Mouse (Mus musculus) right cerebral cortex, postnatal 10 days (tissue): ENCODE data around the gene Olfr437.
"Not testable (repeated sequence)": the region's sequence is repeated elsewhere in the genome, so short reads cannot be mapped to it uniquely, and the experiment has no call there.

Source experiments
- DNase-seq, 2 experiments: peaks; one replicate each; pipeline ENCODE4 v3.0.0; 2021; ENCODE audit warnings: low spot score in 2 of 2

Olfr437 gene

DNA sequence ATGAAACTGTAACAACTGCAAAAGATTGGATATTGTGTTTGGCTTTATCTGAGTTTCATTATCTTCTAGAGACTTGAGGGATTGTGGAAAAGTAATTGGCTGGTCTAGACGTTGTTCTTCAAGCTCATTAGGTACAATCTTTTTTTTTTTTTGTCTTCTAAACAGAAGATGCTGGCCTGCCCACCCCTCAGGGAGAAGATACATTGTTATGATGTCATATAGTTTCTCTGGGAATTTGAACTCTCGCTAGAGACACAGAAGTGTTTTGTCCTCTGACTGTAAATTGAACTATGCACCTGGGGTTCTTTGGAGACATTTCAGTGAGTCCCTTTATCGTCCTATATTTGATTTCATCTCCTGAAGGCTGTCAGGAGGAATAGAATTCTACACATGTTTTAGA lies at the start of gene Olfr437:
TSS of gene Olfr437 (plus strand) at position 301 of the 400 bp plus-strand sequence.
- DNase-seq: no peak

DNA sequence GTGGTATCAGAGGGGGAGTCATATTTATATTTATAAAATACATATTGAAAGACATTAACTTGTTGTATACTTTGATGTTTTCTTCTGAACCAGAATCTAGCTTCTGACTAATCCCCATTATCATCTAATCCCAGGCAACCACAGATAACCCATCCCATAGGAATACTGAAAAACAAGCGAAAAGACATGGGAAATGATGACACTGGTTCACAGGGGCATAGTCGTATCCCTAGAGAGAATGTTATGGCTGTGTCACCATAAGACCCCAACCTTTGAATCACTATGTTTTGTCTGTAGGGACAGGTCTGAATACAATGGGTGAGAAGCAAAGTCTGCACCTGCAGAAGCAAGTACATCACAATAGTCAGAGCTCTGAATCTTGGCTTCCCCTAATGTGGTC lies 16.8 kb upstream of the Olfr437 start, which contains the start of gene Olfr237-ps1:
TSS of gene Olfr237-ps1 (plus strand) at position 301 of the 400 bp plus-strand sequence.
- DNase-seq: not testable (repeated sequence)

DNA sequence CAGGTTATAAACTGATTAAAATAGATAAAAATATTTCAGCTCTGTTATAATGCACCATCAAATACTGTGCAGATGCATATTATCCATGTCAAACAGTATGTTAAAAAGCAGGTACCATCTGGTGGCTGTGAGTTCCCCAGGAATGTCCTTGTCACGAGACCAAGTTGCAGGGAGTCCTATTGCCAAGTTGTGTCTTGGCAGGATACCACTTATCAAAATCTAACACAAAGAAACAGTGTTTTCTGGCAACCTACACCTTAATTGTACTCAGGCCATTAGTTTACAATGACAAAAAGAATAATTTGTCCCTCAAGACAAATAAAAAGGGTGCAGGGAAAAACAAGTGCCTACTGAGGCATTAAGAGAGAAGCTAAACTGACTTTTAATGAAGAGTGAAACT lies 3.6 kb upstream of the Olfr437 start:
- DNase-seq: no peak

DNA sequence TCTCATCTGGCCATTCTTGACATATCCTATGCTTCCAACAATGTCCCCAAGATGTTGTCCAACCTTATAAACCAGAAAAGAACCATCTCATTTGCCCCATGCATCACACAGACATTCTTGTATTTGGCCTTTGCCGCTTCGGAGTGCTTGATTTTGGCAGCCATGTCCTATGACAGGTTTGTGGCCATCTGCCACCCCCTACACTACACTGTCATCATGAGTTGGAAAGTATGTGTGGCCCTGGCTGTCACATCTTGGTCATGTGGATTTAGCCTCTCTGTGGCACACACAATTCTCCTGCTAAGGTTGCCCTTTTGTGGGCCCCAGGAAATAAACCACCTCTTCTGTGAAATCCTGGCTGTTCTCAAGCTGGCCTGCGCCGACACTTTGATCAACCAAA lies 4.2 kb downstream of the Olfr437 start:
- DNase-seq: no peak

DNA sequence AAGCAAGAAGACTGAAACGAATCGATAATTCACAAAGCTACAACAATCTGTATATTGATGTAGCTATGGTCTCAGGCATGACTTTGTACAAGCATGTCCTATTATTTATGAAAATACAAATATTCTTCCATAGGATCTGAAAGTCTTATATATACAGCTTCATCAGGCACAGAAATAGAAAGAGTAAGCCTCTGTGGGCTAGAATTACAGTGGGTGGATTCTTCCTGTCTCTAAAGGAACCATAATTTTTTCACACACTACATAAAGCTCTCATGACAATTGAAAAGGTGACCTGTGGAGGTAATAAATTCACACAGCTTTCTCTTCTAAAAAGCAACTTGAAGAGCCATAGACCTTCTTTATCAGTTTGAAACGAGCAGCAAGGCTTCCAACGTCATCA lies 8.8 kb downstream of the Olfr437 start, which contains the start of gene Olfr13:
TSS of gene Olfr13 (plus strand) at position 301 of the 400 bp plus-strand sequence.
- DNase-seq: no peak

DNA sequence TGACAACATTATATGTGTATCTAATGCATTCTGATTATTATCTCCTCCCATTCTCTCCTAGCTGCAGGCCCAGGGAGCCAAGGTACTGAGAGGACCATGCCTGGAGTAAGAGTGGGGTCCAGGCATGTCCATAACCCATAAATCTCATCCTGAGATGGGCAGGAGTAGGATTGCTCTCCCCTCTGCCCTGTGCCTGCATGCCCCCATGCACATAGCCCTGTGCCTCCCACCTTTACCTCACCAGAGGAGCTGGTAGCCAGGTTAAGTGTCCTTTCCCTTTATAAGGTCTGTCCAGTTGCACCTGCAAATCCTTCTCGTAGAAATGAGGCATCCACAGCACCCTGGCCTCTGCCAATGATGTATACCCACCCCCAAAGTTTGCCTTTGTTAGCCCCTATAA lies 15.0 kb downstream of the Olfr437 start:
- no peak for DNase-seq

DNA sequence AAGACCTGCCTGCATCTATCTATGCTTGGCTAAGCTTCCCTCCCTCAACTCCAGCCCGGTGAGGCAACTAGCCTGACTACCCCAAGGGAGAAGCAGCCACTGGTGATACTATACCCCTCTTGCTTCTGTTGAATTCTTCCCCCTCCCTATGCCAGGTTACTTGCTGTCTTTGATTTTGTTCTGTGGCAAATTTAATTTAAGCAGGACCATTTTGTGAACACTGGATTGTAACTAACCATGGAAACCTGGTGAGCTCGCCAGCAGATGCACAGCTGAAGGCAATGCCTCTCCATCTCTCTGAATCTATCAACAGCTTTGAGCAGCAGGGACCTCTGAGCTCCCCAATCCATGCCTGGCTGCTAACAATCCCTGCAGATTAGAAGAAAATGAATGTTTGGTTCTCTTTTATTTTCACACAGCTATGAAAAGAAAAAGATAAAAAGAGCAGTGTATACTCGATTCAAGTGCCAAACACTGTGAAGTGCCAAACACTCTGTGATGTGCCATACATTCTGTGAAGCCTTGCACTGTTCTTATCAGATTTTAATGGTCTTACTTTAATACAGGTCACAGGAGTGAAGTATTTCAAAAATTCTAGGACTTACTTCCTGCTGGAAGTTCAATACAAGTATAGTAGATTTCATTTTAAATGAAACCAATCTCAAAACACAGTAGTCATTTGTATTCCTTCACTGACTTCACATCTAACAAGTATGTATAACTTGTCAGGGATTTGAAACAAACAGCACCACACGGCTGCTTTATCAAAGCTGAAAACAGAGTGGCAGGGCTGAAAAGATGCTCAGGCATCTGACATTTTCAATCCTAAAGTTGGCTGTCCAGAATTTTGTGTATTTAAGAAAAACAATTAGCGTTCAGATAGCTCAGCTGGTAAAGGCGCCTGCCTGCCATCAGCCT lies 15.8 kb downstream of the Olfr437 start:
- DNase-seq: peak; percentile 31 to 46

DNA sequence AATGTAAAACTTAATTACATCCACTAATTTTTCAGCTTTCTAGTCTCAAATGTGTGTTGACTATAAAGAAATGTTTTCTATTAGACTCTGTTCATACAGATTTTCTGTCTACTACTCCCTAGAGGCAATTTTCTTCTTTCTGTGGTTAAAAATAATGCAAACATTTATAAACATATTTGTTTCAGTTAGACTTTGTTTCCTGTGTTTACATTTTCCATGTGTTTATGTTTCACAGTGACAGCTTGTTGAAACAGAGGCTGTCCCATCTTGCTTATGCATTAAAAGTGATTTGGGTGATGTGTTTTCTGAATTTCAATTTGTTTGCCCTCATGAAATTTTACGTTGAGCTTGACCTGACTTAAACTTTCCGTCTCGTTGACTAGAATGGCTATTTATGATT lies 27.9 kb downstream of the Olfr437 start:
- no peak for DNase-seq

DNA sequence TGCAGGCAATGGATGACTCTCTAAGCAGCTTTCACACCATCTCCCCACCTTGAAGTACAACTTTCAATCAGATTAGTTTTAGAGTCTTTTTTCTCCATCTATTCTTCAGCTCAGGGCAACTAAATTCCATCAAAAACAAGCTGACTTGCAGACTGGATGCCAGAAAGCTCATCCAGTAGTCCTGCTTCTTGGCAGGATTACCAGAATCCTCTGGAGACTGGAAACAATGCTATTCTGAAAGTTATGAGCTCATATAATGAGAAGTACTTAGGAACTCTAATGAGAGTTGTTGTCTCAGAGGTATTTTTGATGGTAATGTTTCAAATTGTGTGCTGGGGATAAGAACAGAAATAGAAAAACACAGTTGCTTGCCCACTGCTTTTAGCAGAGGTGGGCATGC lies 33.7 kb downstream of the Olfr437 start, which contains the start of gene Olfr435:
TSS of gene Olfr435 (plus strand) at position 366 of the 400 bp plus-strand sequence.
- DNase-seq: no peak

DNA sequence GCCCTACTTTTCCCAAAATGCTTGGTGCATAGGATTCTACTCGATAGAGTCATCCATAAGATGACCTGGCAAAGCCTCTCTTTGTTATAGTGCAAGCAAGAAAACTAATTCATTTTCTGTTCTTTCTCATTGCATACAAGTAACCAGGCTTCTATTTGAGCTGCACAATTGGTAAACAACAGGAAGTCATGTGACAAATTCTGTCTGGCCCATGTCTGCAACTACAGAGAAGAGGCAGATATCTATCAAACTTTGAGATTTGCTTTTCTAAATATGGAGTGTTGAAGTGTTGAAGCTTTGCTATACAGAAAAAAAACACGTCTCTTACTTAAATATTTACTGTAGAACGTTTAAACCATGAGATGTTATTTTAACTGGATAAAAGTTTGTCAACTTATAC lies 35.0 kb downstream of the Olfr437 start:
- DNase-seq: no peak

DNA sequence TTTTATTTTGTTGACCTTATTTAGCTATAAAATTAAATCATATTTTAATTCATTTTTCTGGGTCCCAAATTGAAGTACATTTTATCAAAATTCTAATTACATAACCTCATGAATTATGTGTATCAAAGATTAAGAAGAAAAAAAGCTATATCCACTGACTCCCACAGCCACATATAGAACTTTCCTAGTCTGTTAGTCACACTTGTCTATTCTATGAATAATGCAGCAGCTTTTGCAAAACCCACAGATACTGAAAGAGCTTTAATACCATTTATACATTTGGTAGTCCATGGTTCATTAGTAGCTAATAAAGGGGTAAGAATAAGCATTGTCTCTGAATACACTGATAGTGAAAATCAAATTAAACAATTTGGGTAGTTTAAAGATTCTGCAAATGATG lies 39.7 kb downstream of the Olfr437 start:
- no peak for DNase-seq

DNA sequence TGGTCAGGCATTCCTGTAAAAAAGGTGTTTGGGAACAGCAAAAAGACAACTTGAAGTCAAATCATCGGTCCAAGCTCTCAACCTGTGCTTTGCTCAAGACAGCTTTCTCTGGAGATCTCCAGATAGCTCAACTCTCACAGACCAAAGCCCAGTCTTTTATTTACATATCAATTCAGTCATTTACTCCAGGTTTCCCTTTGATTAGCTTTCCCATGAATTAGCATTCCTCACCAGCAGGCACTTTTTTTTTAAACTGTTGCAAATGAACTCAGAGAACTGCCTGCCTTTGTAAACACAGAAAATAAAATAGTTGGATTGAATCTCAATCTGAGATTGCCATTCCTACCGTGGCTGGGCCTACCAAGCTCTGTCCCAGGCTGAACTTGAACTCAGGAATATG lies 42.3 kb downstream of the Olfr437 start:
- no peak for DNase-seq

DNA sequence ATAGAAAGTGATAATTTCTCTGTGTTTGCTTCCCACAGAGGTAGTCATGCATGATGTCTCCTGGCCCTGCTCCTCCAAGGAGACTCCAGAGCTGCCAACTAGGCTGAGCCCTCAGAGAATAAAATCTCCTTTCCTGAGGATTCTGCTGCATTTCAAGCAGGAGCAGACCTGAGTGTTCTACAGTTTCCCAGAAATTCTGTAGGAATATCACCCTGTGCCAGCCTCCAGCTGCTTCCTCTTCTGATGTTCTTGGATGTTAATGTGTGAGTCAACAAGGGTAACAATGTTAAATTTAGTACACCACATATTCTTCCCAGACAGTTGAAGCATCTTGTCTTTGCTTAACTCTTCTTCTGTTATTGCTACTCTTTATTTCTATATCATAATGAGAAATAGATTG lies 49.8 kb downstream of the Olfr437 start, which contains the start of gene Olfr434:
TSS of gene Olfr434 (plus strand) at position 149 of the 400 bp plus-strand sequence.
- DNase-seq: peak in 1 of 2 experiments; percentile 20
